Mouse (Mus musculus): Measurements from ENCODE around the gene Fiz1. TPM values are rescaled to one million over a fixed set of nuclear protein-coding genes. Genes with fewer than 3 reads are reported as not detected.

The Fiz1 gene
- polyA plus RNA-seq, 1 experiment from 2014 or later, result 14.9 TPM

- no peak overlapping the region for H3K4me3 ChIP-seq (ENCODE audit: low read depth, low read length)
- H3K9me3 ChIP-seq (ENCODE audit: control insufficient read depth, low read length), result peaks cover 1% of the 10 kb centered on the region
- peaks cover 21% of the 10 kb centered on the region for H3K36me3 ChIP-seq (ENCODE audit: control insufficient read depth, insufficient read depth, low read length)
- ATAC-seq (ENCODE audit: low FRiP score, low TSS enrichment), result no peak
- H3K9ac ChIP-seq (ENCODE audit: low read length), result no peak overlapping the region
- H3K27ac ChIP-seq (replicated peaks), result no peak overlapping the region
- TF ChIP-seq EP300 (optimal IDR thresholded peaks at IDR 0.05) (no peak), CTCF (IDR thresholded peaks at IDR 0.05; ENCODE audit: low read depth) (no peak)
- no peak for DNase-seq (ENCODE audit: low spot score)
- 96% methylated on average over 9 of the region's 9 CpGs for WGBS
- no peaks in the 10 kb centered on the region for H3K4me1 ChIP-seq (replicated peaks; ENCODE audit: control insufficient read depth, insufficient read depth)
- no peak overlapping the region for H3K4me2 ChIP-seq (replicated peaks; ENCODE audit: low read depth)
- H3K27me3 ChIP-seq (ENCODE audit: control insufficient read depth, insufficient read depth, low read length), result no peaks in the 10 kb centered on the region
Measured at GRCm38 (mm10) chr7:5036136-5036535, 21.6 kb upstream of the Fiz1 start.

GRCm38 (mm10) chr7:5035628-5036027 lies 21.1 kb upstream of the Fiz1 start:
- Histone ChIP-seq H3K9me3 (ENCODE audit: control insufficient read depth, low read length) (peaks cover 6% of the 10 kb centered on the region), H3K9ac (ENCODE audit: low read length) (no peak overlapping the region), H3K4me1 (replicated peaks; ENCODE audit: control insufficient read depth, insufficient read depth) (no peaks in the 10 kb centered on the region), H3K27me3 (ENCODE audit: control insufficient read depth, insufficient read depth, low read length) (no peaks in the 10 kb centered on the region), H3K4me3 (ENCODE audit: low read depth, low read length) (no peak overlapping the region), H3K36me3 (ENCODE audit: control insufficient read depth, insufficient read depth, low read length) (peaks cover 26% of the 10 kb centered on the region), H3K27ac (replicated peaks) (no peak overlapping the region), H3K4me2 (replicated peaks; ENCODE audit: low read depth) (no peak overlapping the region)
- no peak for TF ChIP-seq CTCF (IDR thresholded peaks at IDR 0.05; ENCODE audit: low read depth)
- 96% methylated on average over 17 of the region's 17 CpGs for WGBS
- ATAC-seq (ENCODE audit: low FRiP score, low TSS enrichment) (no peak), DNase-seq (ENCODE audit: low spot score) (no peak)

- H3K4me1 ChIP-seq (replicated peaks; ENCODE audit: control insufficient read depth, insufficient read depth), result no peaks in the 10 kb centered on the region
- DNase-seq (ENCODE audit: low spot score) (no peak), ATAC-seq (ENCODE audit: low FRiP score, low TSS enrichment) (no peak)
- H3K9me3 ChIP-seq (ENCODE audit: control insufficient read depth, low read length), result peaks cover 11% of the 10 kb centered on the region
- H3K4me2 ChIP-seq (replicated peaks; ENCODE audit: low read depth), result no peak within 1 kb of the TSS
- H3K27me3 ChIP-seq (ENCODE audit: control insufficient read depth, insufficient read depth, low read length), result no peaks in the 10 kb centered on the region
- H3K36me3 ChIP-seq (ENCODE audit: control insufficient read depth, insufficient read depth, low read length), result peaks cover 45% of the 10 kb centered on the region
- 83% methylated on average over 3 of the region's 3 CpGs for WGBS
- no peak within 1 kb of the TSS for H3K4me3 ChIP-seq (ENCODE audit: low read depth, low read length)
- no peak within 1 kb of the TSS for H3K27ac ChIP-seq (replicated peaks)
- H3K9ac ChIP-seq (ENCODE audit: low read length), result no peak within 1 kb of the TSS
- TF ChIP-seq CTCF (IDR thresholded peaks at IDR 0.05; ENCODE audit: low read depth) (no peak), EP300 (optimal IDR thresholded peaks at IDR 0.05) (no peak)
Measured at GRCm38 (mm10) chr7:5033818-5034217, 19.3 kb upstream of the Fiz1 start, which contains the start of gene 4632433K11Rik. Gene 4632433K11Rik (plus strand): TSS chr7:5034118.

- no peak overlapping the region for H3K4me3 ChIP-seq (ENCODE audit: low read depth, low read length)
- WGBS, result 86% methylated on average over 45 of the region's 46 CpGs
- no peak overlapping the region for H3K27ac ChIP-seq (replicated peaks)
- DNase-seq (ENCODE audit: low spot score) (no peak), ATAC-seq (ENCODE audit: low FRiP score, low TSS enrichment) (no peak)
- peaks cover 50% of the 10 kb centered on the region for H3K36me3 ChIP-seq (ENCODE audit: control insufficient read depth, insufficient read depth, low read length)
- no peak overlapping the region for H3K4me2 ChIP-seq (replicated peaks; ENCODE audit: low read depth)
- H3K4me1 ChIP-seq (replicated peaks; ENCODE audit: control insufficient read depth, insufficient read depth), result no peaks in the 10 kb centered on the region
- H3K9ac ChIP-seq (ENCODE audit: low read length), result no peak overlapping the region
- TF ChIP-seq EP300 (optimal IDR thresholded peaks at IDR 0.05), result no peak
- peaks cover 11% of the 10 kb centered on the region for H3K9me3 ChIP-seq (ENCODE audit: control insufficient read depth, low read length)
- H3K27me3 ChIP-seq (ENCODE audit: control insufficient read depth, insufficient read depth, low read length), result no peaks in the 10 kb centered on the region
Measured at GRCm38 (mm10) chr7:5031496-5031895, 17.0 kb upstream of the Fiz1 start.

- 88% methylated on average over 63 of the region's 63 CpGs for WGBS
- Histone ChIP-seq H3K9me3 (ENCODE audit: control insufficient read depth, low read length) (peaks cover 11% of the 10 kb centered on the region), H3K4me2 (replicated peaks; ENCODE audit: low read depth) (no peak overlapping the region), H3K27me3 (ENCODE audit: control insufficient read depth, insufficient read depth, low read length) (no peaks in the 10 kb centered on the region), H3K4me3 (ENCODE audit: low read depth, low read length) (no peak overlapping the region), H3K27ac (replicated peaks) (no peak overlapping the region), H3K36me3 (ENCODE audit: control insufficient read depth, insufficient read depth, low read length) (peaks cover 51% of the 10 kb centered on the region), H3K9ac (ENCODE audit: low read length) (no peak overlapping the region), H3K4me1 (replicated peaks; ENCODE audit: control insufficient read depth, insufficient read depth) (no peaks in the 10 kb centered on the region)
- no peak for DNase-seq (ENCODE audit: low spot score)
- TF ChIP-seq EP300 (optimal IDR thresholded peaks at IDR 0.05) (no peak), CTCF (IDR thresholded peaks at IDR 0.05; ENCODE audit: low read depth) (no peak)
- no peak for ATAC-seq (ENCODE audit: low FRiP score, low TSS enrichment)
Measured at GRCm38 (mm10) chr7:5030554-5031275, 16.2 kb upstream of the Fiz1 start.

GRCm38 (mm10) chr7:5029946-5030345 lies 15.4 kb upstream of the Fiz1 start:
- WGBS, result 90% methylated on average over 21 of the region's 21 CpGs
- Histone ChIP-seq H3K9me3 (ENCODE audit: control insufficient read depth, low read length) (peaks cover 11% of the 10 kb centered on the region), H3K4me1 (replicated peaks; ENCODE audit: control insufficient read depth, insufficient read depth) (no peaks in the 10 kb centered on the region), H3K4me3 (ENCODE audit: low read depth, low read length) (no peak overlapping the region), H3K36me3 (ENCODE audit: control insufficient read depth, insufficient read depth, low read length) (peaks cover 47% of the 10 kb centered on the region), H3K27ac (replicated peaks) (no peak overlapping the region), H3K27me3 (ENCODE audit: control insufficient read depth, insufficient read depth, low read length) (no peaks in the 10 kb centered on the region), H3K9ac (ENCODE audit: low read length) (no peak overlapping the region), H3K4me2 (replicated peaks; ENCODE audit: low read depth) (no peak overlapping the region)
- no peak for TF ChIP-seq CTCF (IDR thresholded peaks at IDR 0.05; ENCODE audit: low read depth)
- TF ChIP-seq EP300 (optimal IDR thresholded peaks at IDR 0.05), result no peak
- DNase-seq (ENCODE audit: low spot score), result no peak
- no peak for ATAC-seq (ENCODE audit: low FRiP score, low TSS enrichment)

Measured in stomach, postnatal 0 days (tissue).